Mouse (Mus musculus): ENCODE results near the gene Drd5.

Drd5 gene

GRCm38 (mm10) chr5:38356927-38357326 is 37.8 kb downstream of the Drd5 start:
- peak; percentile 85 for DNase-seq

GRCm38 (mm10) chr5:38359716-38360115 is 40.5 kb downstream of the Drd5 start:
- peak; percentile 44 for DNase-seq

GRCm38 (mm10) chr5:38364396-38364795 is 45.2 kb downstream of the Drd5 start:
- DNase-seq, result peak; percentile 78

GRCm38 (mm10) chr5:38365521-38365920 is 46.4 kb downstream of the Drd5 start:
- no peak for DNase-seq

GRCm38 (mm10) chr5:38366650-38367470 is 47.7 kb downstream of the Drd5 start:
- no peak for DNase-seq

- no peak for DNase-seq
Measured at GRCm38 (mm10) chr5:38371308-38371707, 52.1 kb downstream of the Drd5 start.
